Mouse (Mus musculus): ENCODE results near the gene Hivep3.

- TF ChIP-seq CTCF (IDR thresholded peaks at IDR 0.05): no peak
- no peak for TF ChIP-seq POLR2A (IDR thresholded peaks at IDR 0.05; ENCODE audit: insufficient read depth, low read depth, low read length)
Observed at GRCm38 (mm10) chr4:119727871-119728270, 5.7 kb upstream of the Hivep3 start.
